In the genomic region with DNA sequence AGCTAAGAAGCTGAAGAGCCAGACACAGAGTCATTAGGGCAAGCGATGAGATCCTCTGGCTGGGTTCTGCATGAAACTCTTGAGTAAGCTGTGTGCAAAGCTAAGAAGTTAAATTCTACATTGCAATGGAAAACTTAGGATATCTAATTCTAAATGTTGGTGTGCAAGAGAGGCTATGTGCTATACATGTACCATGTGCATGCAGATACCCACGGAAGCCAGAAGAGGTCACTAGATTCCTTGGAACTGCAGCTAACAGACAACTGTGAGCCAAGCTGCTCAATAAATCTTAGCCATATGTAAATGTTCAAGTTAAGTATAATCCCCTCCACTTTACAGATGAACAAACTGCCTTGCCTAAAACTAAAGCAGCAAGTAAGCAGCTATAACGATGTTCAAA, we compare ENCODE assay signal across 10 mouse cellular contexts. TPM values are rescaled to one million over a fixed set of nuclear protein-coding genes. Genes with fewer than 3 reads are reported as not detected.
DNase-seq lines count a peak whose midpoint lies in the region; ATAC-seq and TF ChIP-seq lines count a peak whose summit lies in the region.
"Had no signal": no experiment of that assay in that cellular context is flagged by ENCODE, and none has a peak within 500 bp of the region (broad histone marks: within the 10 kb centered on the region; RNA-seq: fewer than 3 reads in every experiment).

No protein-coding gene starts in this region.

- WGBS in heart, postnatal 0 days, result 53% methylated on average over 3 of the region's 3 CpGs
- 58% methylated on average over 3 of the region's 3 CpGs for WGBS in embryonic facial prominence, embryonic 11.5 days

- H3K36me3 ChIP-seq in heart, postnatal 0 days (replicated peaks; ENCODE audit: control insufficient read depth, insufficient read depth, low read length), result 0 out of 2 replicates have a peak, but pooled peaks cover 3% of the 10 kb centered on the region
- H3K36me3 ChIP-seq in embryonic facial prominence, embryonic 11.5 days (replicated peaks; ENCODE audit: control insufficient read depth, insufficient read depth, low read depth, low read length), result no peaks in the 10 kb centered on the region

- H3K9ac ChIP-seq in heart, postnatal 0 days (replicated peaks; ENCODE audit: low read depth, low read length), result no peak overlapping the region
- H3K9ac ChIP-seq in embryonic facial prominence, embryonic 11.5 days (replicated peaks; ENCODE audit: low read length), result no peak overlapping the region
- H3K9ac ChIP-seq: limb, embryonic 15.5 days had no signal

- TF ChIP-seq EP300 in heart, postnatal 0 days (IDR thresholded peaks at IDR 0.05; ENCODE audit: low read depth), result no peak

- no peaks in the 10 kb centered on the region for H3K4me1 ChIP-seq in heart, postnatal 0 days (ENCODE audit: control insufficient read depth, insufficient read depth)
- no peaks in the 10 kb centered on the region for H3K4me1 ChIP-seq in embryonic facial prominence, embryonic 11.5 days (ENCODE audit: control insufficient read depth, insufficient read depth, low read length)
- H3K4me1 ChIP-seq: limb, embryonic 15.5 days had no signal

- H3K27me3 ChIP-seq in heart, postnatal 0 days (ENCODE audit: control insufficient read depth, insufficient read depth, low read length), result no peaks in the 10 kb centered on the region
- H3K27me3 ChIP-seq in embryonic facial prominence, embryonic 11.5 days (ENCODE audit: control insufficient read depth, insufficient read depth, low read length), result no peaks in the 10 kb centered on the region
- H3K27me3 ChIP-seq: limb, embryonic 15.5 days had no signal

- H3K4me2 ChIP-seq in heart, postnatal 0 days (ENCODE audit: low read depth, low read length), result no peak overlapping the region
- no peak overlapping the region for H3K4me2 ChIP-seq in embryonic facial prominence, embryonic 11.5 days (ENCODE audit: low read depth, low read length)
- H3K4me2 ChIP-seq: limb, embryonic 15.5 days had no signal

- peak; percentile 77 for TF ChIP-seq CTCF in heart, postnatal 0 days (IDR thresholded peaks at IDR 0.05; ENCODE audit: low read depth)

- H3K27ac ChIP-seq in heart, postnatal 0 days (ENCODE audit: low read depth), result no peak overlapping the region
- no peak overlapping the region for H3K27ac ChIP-seq in embryonic facial prominence, embryonic 11.5 days (replicated peaks; ENCODE audit: low read depth, low read length)
- H3K27ac ChIP-seq: limb, embryonic 15.5 days had no signal

- no peaks in the 10 kb centered on the region for H3K9me3 ChIP-seq in heart, postnatal 0 days (replicated peaks; ENCODE audit: control insufficient read depth, low read length)
- H3K9me3 ChIP-seq in embryonic facial prominence, embryonic 11.5 days (replicated peaks; ENCODE audit: control insufficient read depth, low read length), result no peaks in the 10 kb centered on the region
- H3K9me3 ChIP-seq: limb, embryonic 15.5 days had no signal

- peak; percentile 60 for DNase-seq in heart, postnatal 0 days (ENCODE audit: low spot score)
- no peak for DNase-seq in heart, adult 11 months
- DNase-seq in 3T3-L1 (ENCODE audit: low read depth, low spot score), result peak; percentile 55
- DNase-seq in Muller cell, postnatal 12 days (ENCODE audit: inconsistent ontology term), result peak; percentile 14
- peak; percentile 54 for DNase-seq in embryonic facial prominence, embryonic 11.5 days (ENCODE audit: low spot score)
- DNase-seq in lung, adult 18-20 months, result peak; percentile 4 to 33
- DNase-seq in right cerebral cortex, adult 2 months (ENCODE audit: low spot score in 2 of 2), result no peak

- 0 out of 2 replicates have a peak, but pooled peaks have one; percentile 39 for ATAC-seq in heart, postnatal 0 days (ENCODE audit: insufficient read depth, low read depth)
- ATAC-seq in embryonic facial prominence, embryonic 11.5 days (replicated peaks; ENCODE audit: insufficient number of reproducible peaks, low FRiP score, low TSS enrichment, low read depth), result no peak; the same call in 1 of the 2 replicates
- no peak; the same call in 1 of the 2 replicates for ATAC-seq in frontal cortex, adult (ENCODE audit: low TSS enrichment)

- no peak overlapping the region for H3K4me3 ChIP-seq in heart, postnatal 0 days (ENCODE audit: low read depth, low read length)
- no peak overlapping the region for H3K4me3 ChIP-seq in embryonic facial prominence, embryonic 11.5 days (ENCODE audit: low read depth, low read length)
- H3K4me3 ChIP-seq: limb, embryonic 15.5 days had no signal

RNA-seq across cellular contexts. Expression of a gene that starts 22.5 kb away (rescaled TPM):
- total RNA-seq in heart, postnatal 0 days (2014; rRNA removed; ENCODE audit: low replicate concordance), result not detected in 2 replicates
- 1.6 and 1.9 TPM in 2 replicates for polyA plus RNA-seq in heart, postnatal 0 days (2015; fragmentation: Nextera tagmentation; extraction: Ambion mirVana)
- 0.80 and 1.2 TPM in 2 replicates for polyA plus RNA-seq in embryonic facial prominence, embryonic 11.5 days (2014; fragmentation: Nextera tagmentation; extraction: Ambion mirVana)
- polyA plus RNA-seq: testis, adult 2 months had no signal

Comparison
In these comparisons a context has a peak if more than half of its experiments do, and no peak if none do; other contexts are left out.
1. DNase-seq: peak in heart, postnatal 0 days (single experiment), 3T3-L1 (single experiment), Muller cell, postnatal 12 days (single experiment), embryonic facial prominence, embryonic 11.5 days (single experiment) and lung, adult 18-20 months (2 of 2); none in heart, adult 11 months (single experiment) and right cerebral cortex, adult 2 months (0 of 2).